Mouse (Mus musculus) monocyte, adult 2 months (primary cell): ENCODE data around the gene Mcoln2.

Source experiments
- DNase-seq, 2 experiments: peaks; one replicate each; pipeline ENCODE4 v3.0.0; 2022; ENCODE audit warnings: low spot score in 2 of 2, low read depth in 1 of 2

Gene Mcoln2

GRCm38 (mm10) chr3:146145501-146145900 is 4.1 kb upstream of the Mcoln2 start:
- no peak for DNase-seq

- no peak for DNase-seq
Measured at GRCm38 (mm10) chr3:146146131-146146530, 3.5 kb upstream of the Mcoln2 start.

- no peak for DNase-seq
Measured at GRCm38 (mm10) chr3:146150058-146150400, 396 bp downstream of the Mcoln2 start.

GRCm38 (mm10) chr3:146150560-146150959 is 927 bp downstream of the Mcoln2 start:
- DNase-seq = no peak

GRCm38 (mm10) chr3:146151328-146151727 is 1.7 kb downstream of the Mcoln2 start:
- no peak for DNase-seq

- no peak for DNase-seq
Measured at GRCm38 (mm10) chr3:146151755-146152154, 2.1 kb downstream of the Mcoln2 start.

GRCm38 (mm10) chr3:146152348-146152747 is 2.7 kb downstream of the Mcoln2 start:
- DNase-seq = no peak

GRCm38 (mm10) chr3:146152913-146153312 is 3.3 kb downstream of the Mcoln2 start:
- DNase-seq = no peak

GRCm38 (mm10) chr3:146153862-146154611 is 4.4 kb downstream of the Mcoln2 start:
- no peak for DNase-seq

GRCm38 (mm10) chr3:146155628-146156576 is 6.3 kb downstream of the Mcoln2 start:
- DNase-seq = no peak

GRCm38 (mm10) chr3:146156811-146157210 is 7.2 kb downstream of the Mcoln2 start:
- DNase-seq = no peak

GRCm38 (mm10) chr3:146158039-146158438 is 8.4 kb downstream of the Mcoln2 start:
- no peak for DNase-seq

- no peak for DNase-seq
Measured at GRCm38 (mm10) chr3:146159360-146159759, 9.7 kb downstream of the Mcoln2 start.

GRCm38 (mm10) chr3:146162197-146162596 is 12.6 kb downstream of the Mcoln2 start:
- no peak for DNase-seq

- DNase-seq = no peak
Measured at GRCm38 (mm10) chr3:146169356-146169755, 19.7 kb downstream of the Mcoln2 start.

GRCm38 (mm10) chr3:146173030-146173429 is 23.4 kb downstream of the Mcoln2 start:
- DNase-seq = no peak

- no peak for DNase-seq
Measured at GRCm38 (mm10) chr3:146174215-146174614, 24.6 kb downstream of the Mcoln2 start.

GRCm38 (mm10) chr3:146177295-146177694 is 27.7 kb downstream of the Mcoln2 start:
- no peak for DNase-seq

GRCm38 (mm10) chr3:146177748-146178582 is 28.3 kb downstream of the Mcoln2 start:
- peak; percentile 22 to 53 for DNase-seq

GRCm38 (mm10) chr3:146180341-146180740 is 30.7 kb downstream of the Mcoln2 start:
- DNase-seq = no peak

GRCm38 (mm10) chr3:146180986-146181385 is 31.4 kb downstream of the Mcoln2 start:
- peak in 1 of 2 experiments; percentile 15 for DNase-seq
